Mouse (Mus musculus) hindbrain, embryonic 12.5 days (tissue): ENCODE data around the gene Gins3. TPM values are rescaled to one million over a fixed set of nuclear protein-coding genes. Genes with fewer than 3 reads are reported as not detected.
"Not testable (repeated sequence)": the region's sequence is repeated elsewhere in the genome, so short reads cannot be mapped to it uniquely, and the experiment has no call there.

Experiments
- ATAC-seq: fragments of 200-750 bp; cut with Nextera tagmentation; 2 replicates; pipeline ENCODE4 v1.8.0; 2017; ENCODE audit warnings: moderate TSS enrichment; ENCODE audit not compliant: low FRiP score
- H3K27ac ChIP-seq: fragments of 300-500 bp; sonication (generic); 2 replicates; pipeline ENCODE4 v1.5.1; 2016; ENCODE audit warnings: mild to moderate bottlenecking
- H3K27me3 ChIP-seq: fragments of 300-500 bp; sonication (generic); 2 replicates; pipeline ENCODE4 v1.6.1; 2016; ENCODE audit warnings: mild to moderate bottlenecking
- H3K36me3 ChIP-seq: fragments of 300-500 bp; sonication (generic); 2 replicates; pipeline ENCODE4 v1.6.1; 2016; ENCODE audit warnings: mild to moderate bottlenecking
- H3K4me1 ChIP-seq: fragments of 300-500 bp; sonication (generic); 2 replicates; pipeline ENCODE4 v1.6.1; 2016
- H3K4me2 ChIP-seq: fragments of 300-500 bp; sonication (generic); replicated peaks from 2 replicates; pipeline ENCODE4 v1.6.1; 2016; ENCODE audit warnings: mild to moderate bottlenecking
- H3K4me3 ChIP-seq: fragments of 300-500 bp; sonication (generic); 2 replicates; pipeline ENCODE4 v1.5.1; 2016; ENCODE audit warnings: mild to moderate bottlenecking
- H3K9ac ChIP-seq: fragments of 300-500 bp; sonication (generic); 2 replicates; pipeline ENCODE4 v1.6.1; 2016; ENCODE audit warnings: mild to moderate bottlenecking, moderate library complexity
- H3K9me3 ChIP-seq: fragments of 300-500 bp; sonication (generic); replicated peaks from 2 replicates; pipeline ENCODE4 v1.6.1; 2016; ENCODE audit warnings: mild to moderate bottlenecking
- WGBS: fragments of 180-500 bp; shearing (Covaris S2); methylation state at CpG from one replicate; pipeline ENCODE4 v1.1.7; 2016; 5-methylcytosine and 5-hydroxymethylcytosine counted together
- polyA plus RNA-seq: library from polyadenylated mRNA; unstranded; fragments of >200 nt; fragmentation: Nextera tagmentation; extraction: Ambion mirVana; gene quantifications from 2 replicates; pipeline ENCODE4 v1.2.1, GENCODE M21; 2016

Gene Gins3
- 16.6 and 17.9 TPM in 2 replicates for polyA plus RNA-seq

- Histone ChIP-seq H3K4me3 (peak within 1 kb of the TSS; percentile 65), H3K27ac (no peak within 1 kb of the TSS), H3K36me3 (no peaks in the 10 kb centered on the region), H3K4me1 (0 out of 2 replicates have a peak, but pooled peaks cover 6% of the 10 kb centered on the region), H3K4me2 (peak within 1 kb of the TSS; percentile 67), H3K9ac (peak within 1 kb of the TSS; percentile 56), H3K27me3 (peaks cover 9% of the 10 kb centered on the region; the same call in 1 of the 2 replicates), H3K9me3 (no peaks in the 10 kb centered on the region)
- peak; percentile 94 for ATAC-seq
- WGBS = 1% methylated on average over 52 of the region's 52 CpGs
Observed at GRCm38 (mm10) chr8:95633262-95634062, at the start of gene Gins3. Gene Gins3, plus strand, starts transcription at chr8:95633453.

GRCm38 (mm10) chr8:95587339-95587738 lies 45.9 kb upstream of the Gins3 start:
- ATAC-seq = no peak
- no peak overlapping the region for H3K9ac ChIP-seq
- H3K36me3 ChIP-seq = no peaks in the 10 kb centered on the region
- 97% methylated on average over 1 of the region's 1 CpGs for WGBS
- H3K4me3 ChIP-seq = no peak overlapping the region
- H3K27ac ChIP-seq = no peak overlapping the region
- no peak overlapping the region for H3K4me2 ChIP-seq
- no peaks in the 10 kb centered on the region for H3K27me3 ChIP-seq
- H3K4me1 ChIP-seq = no peaks in the 10 kb centered on the region
- no peaks in the 10 kb centered on the region for H3K9me3 ChIP-seq

- WGBS = 66% methylated on average over 10 of the region's 10 CpGs
- no peak overlapping the region for H3K9ac ChIP-seq
- H3K9me3 ChIP-seq = no peaks in the 10 kb centered on the region
- no peak overlapping the region for H3K27ac ChIP-seq
- H3K4me3 ChIP-seq = no peak overlapping the region
- no peaks in the 10 kb centered on the region for H3K4me1 ChIP-seq
- H3K36me3 ChIP-seq = no peaks in the 10 kb centered on the region
- H3K27me3 ChIP-seq = no peaks in the 10 kb centered on the region
- ATAC-seq = no peak
- H3K4me2 ChIP-seq = no peak overlapping the region
Observed at GRCm38 (mm10) chr8:95589282-95589681, 44.0 kb upstream of the Gins3 start.

GRCm38 (mm10) chr8:95590539-95590938 lies 42.7 kb upstream of the Gins3 start:
- Histone ChIP-seq H3K4me1 (no peaks in the 10 kb centered on the region), H3K36me3 (no peaks in the 10 kb centered on the region), H3K4me3 (no peak overlapping the region), H3K9ac (no peak overlapping the region), H3K4me2 (no peak overlapping the region), H3K27ac (no peak overlapping the region), H3K27me3 (no peaks in the 10 kb centered on the region), H3K9me3 (no peaks in the 10 kb centered on the region)
- WGBS = 85% methylated on average over 4 of the region's 4 CpGs
- ATAC-seq = no peak

- WGBS = 84% methylated on average over 12 of the region's 12 CpGs
- H3K4me3 ChIP-seq = no peak overlapping the region
- no peaks in the 10 kb centered on the region for H3K9me3 ChIP-seq
- no peak overlapping the region for H3K4me2 ChIP-seq
- no peaks in the 10 kb centered on the region for H3K27me3 ChIP-seq
- no peak for ATAC-seq
- no peak overlapping the region for H3K27ac ChIP-seq
- no peaks in the 10 kb centered on the region for H3K4me1 ChIP-seq
- H3K36me3 ChIP-seq = no peaks in the 10 kb centered on the region
- no peak overlapping the region for H3K9ac ChIP-seq
Observed at GRCm38 (mm10) chr8:95592131-95592780, 41.0 kb upstream of the Gins3 start.

DNA sequence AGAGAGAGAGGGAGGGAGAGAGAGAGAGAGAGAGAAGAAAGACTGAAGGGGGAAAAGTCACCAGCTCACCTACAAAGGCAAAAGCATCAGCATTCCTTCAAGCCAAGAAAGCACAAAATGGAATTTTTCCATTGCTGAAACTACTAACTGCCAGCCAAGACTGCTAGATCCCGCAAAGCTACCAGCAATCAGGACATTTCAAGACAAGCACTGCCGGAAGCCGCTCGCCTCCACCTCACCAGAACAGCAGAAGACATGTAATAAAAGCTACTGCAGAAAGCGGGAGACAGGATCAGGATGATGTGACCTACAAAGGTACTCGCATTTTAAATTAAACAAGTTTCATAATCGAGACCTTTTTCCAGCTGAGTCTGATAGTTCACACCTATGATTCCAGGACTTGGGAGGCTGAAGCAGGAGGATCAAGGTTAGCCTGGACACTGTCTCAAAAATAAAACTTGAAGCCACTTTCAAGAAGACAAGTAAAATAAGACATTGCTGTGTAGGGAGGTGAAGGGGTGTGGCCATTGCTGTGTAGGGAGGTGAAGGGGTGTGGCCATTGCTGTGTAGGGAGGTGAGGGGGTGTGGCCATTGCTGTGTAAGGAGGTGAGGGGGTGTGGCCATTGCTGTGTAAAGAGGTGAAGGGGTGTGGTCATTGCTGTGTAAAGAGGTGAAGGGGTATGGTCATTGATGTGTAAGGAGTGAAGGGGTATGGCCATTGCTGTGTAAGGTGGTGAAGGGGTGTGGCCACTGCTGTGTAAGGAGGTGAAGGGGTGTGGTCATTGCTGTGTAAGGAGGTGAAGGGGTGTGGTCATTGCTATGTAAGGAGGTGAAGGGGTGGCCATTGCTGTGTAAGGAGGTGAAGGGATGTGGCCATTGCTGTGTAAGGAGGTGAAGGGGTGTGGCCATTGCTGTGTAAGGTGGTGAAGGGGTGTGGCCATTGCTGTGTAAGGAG lies 39.5 kb upstream of the Gins3 start:
- Histone ChIP-seq H3K9me3 (no peaks in the 10 kb centered on the region), H3K4me1 (no peaks in the 10 kb centered on the region), H3K9ac (no peak overlapping the region), H3K27me3 (no peaks in the 10 kb centered on the region), H3K36me3 (no peaks in the 10 kb centered on the region), H3K27ac (no peak overlapping the region), H3K4me3 (no peak overlapping the region), H3K4me2 (no peak overlapping the region)
- 91% methylated on average over 7 of the region's 7 CpGs for WGBS
- no peak for ATAC-seq

- 83% methylated on average over 14 of the region's 14 CpGs for WGBS
- no peak overlapping the region for H3K27ac ChIP-seq
- H3K9ac ChIP-seq = no peak overlapping the region
- H3K4me2 ChIP-seq = no peak overlapping the region
- no peaks in the 10 kb centered on the region for H3K9me3 ChIP-seq
- no peak for ATAC-seq
- no peaks in the 10 kb centered on the region for H3K27me3 ChIP-seq
- no peak overlapping the region for H3K4me3 ChIP-seq
- H3K36me3 ChIP-seq = no peaks in the 10 kb centered on the region
- H3K4me1 ChIP-seq = no peaks in the 10 kb centered on the region
Observed at GRCm38 (mm10) chr8:95595131-95595530, 38.1 kb upstream of the Gins3 start.

DNA sequence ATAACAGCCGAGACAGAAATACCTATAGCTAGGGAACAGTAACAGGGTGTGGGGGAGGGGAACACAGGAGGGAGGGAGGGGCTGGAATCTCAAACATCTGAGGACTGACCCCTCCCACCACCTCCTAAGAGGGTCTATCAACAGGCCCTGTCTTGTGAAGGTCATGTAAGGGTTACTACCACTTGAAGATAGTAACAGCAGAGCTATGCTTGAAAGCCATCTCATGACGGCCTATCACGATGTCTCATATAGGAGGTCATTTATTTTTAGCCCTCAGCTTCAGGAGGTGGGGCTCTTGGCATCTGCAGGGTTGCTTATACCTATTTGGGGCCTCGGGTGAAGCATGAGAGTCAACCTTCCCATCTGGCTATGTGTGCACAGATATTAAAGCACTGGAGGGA lies 36.4 kb upstream of the Gins3 start:
- Histone ChIP-seq H3K4me2 (no peak overlapping the region), H3K9ac (no peak overlapping the region), H3K27ac (no peak overlapping the region), H3K9me3 (no peaks in the 10 kb centered on the region), H3K27me3 (no peaks in the 10 kb centered on the region), H3K4me3 (no peak overlapping the region), H3K4me1 (no peaks in the 10 kb centered on the region), H3K36me3 (no peaks in the 10 kb centered on the region)
- 68% methylated on average over 4 of the region's 4 CpGs for WGBS
- ATAC-seq = no peak

DNA sequence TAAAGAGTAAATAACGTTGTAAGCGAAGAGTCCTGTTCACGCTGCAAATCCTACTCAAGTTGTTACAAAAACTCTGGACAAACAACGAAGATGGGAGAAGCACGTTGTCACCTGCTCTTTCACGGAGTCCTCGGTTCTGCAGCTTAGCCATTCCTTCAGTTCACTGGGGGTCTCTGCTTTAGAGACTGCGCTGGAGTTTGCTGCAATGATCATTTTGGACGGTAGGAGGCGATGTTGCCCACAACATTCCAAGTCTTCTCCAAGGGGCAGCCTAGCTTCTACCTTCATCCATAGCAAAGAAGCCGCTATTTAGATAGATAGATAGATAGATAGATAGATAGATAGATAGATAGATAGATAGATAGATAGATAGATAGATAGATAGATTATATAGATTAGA lies 33.4 kb upstream of the Gins3 start:
- WGBS = 12% methylated on average over 11 of the region's 11 CpGs
- Histone ChIP-seq H3K9me3 (no peaks in the 10 kb centered on the region), H3K4me2 (no peak overlapping the region), H3K27me3 (no peaks in the 10 kb centered on the region), H3K4me3 (no peak overlapping the region), H3K9ac (no peak overlapping the region), H3K27ac (no peak overlapping the region), H3K36me3 (no peaks in the 10 kb centered on the region), H3K4me1 (no peaks in the 10 kb centered on the region)
- ATAC-seq = no peak

- no peaks in the 10 kb centered on the region for H3K36me3 ChIP-seq
- H3K4me3 ChIP-seq = no peak overlapping the region
- H3K9ac ChIP-seq = no peak overlapping the region; the same call in 1 of the 2 replicates
- no peaks in the 10 kb centered on the region for H3K9me3 ChIP-seq
- no peak overlapping the region for H3K27ac ChIP-seq
- 75% methylated on average over 15 of the region's 15 CpGs for whole genome bisulfite sequencing
- no peaks in the 10 kb centered on the region for H3K4me1 ChIP-seq
- no peaks in the 10 kb centered on the region for H3K27me3 ChIP-seq
- no peak overlapping the region for H3K4me2 ChIP-seq
- no peak for ATAC-seq
Observed at GRCm38 (mm10) chr8:95601306-95601705, 31.9 kb upstream of the Gins3 start.

DNA sequence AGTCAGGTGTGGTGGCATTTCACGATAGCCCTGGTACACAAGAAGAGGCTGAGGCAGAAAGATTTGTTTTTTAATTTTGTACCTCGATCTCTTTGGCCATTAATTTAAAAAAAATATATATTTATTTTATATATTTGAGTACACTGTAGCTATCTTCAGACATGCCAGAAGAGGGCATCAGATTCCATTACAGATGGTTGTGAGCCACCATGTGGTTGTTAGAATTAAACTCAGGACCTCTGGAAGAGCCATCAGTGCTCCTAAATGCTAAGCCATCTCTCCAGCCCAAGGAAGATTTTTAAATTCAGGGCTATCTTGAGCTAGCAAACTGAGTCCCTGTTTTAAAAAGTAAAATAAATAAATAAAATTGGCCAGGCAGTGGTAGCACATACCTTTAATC lies 31.1 kb upstream of the Gins3 start:
- Histone ChIP-seq H3K4me1 (no peaks in the 10 kb centered on the region), H3K27me3 (no peaks in the 10 kb centered on the region), H3K27ac (no peak overlapping the region), H3K9ac (no peak overlapping the region), H3K4me3 (no peak overlapping the region), H3K4me2 (no peak overlapping the region), H3K36me3 (no peaks in the 10 kb centered on the region), H3K9me3 (no peaks in the 10 kb centered on the region)
- WGBS = 70% methylated on average over 2 of the region's 2 CpGs
- no peak for ATAC-seq

DNA sequence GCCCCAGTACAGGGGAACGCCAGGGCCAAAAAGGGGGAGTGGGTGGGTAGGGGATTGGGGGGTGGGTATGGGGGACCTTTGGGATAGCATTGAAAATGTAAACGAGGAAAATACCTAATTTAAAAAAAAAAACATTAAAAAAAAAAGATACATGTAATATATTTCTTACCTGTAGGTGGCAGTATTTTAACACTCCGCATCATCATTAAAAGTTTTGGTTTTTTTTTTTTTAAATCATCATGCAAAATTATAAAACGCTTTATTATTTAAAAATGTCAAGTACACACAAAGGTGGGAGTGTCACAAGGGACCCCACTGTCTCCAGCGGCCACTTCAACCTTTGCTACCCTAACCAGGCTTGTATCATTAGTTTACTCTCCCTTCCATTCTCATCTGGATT lies 26.7 kb upstream of the Gins3 start:
- H3K4me3 ChIP-seq, ATAC-seq, H3K27me3 ChIP-seq, H3K36me3 ChIP-seq, H3K4me2 ChIP-seq, H3K9ac ChIP-seq, H3K4me1 ChIP-seq, H3K9me3 ChIP-seq, H3K27ac ChIP-seq: not testable (repeated sequence)
- WGBS = 28% methylated on average over 4 of the region's 5 CpGs
